Mouse (Mus musculus) gastrocnemius, postnatal 14 days (tissue): ENCODE measurements at regions not wholly inside any gene's neighbourhood (a gene's known extent, or its start where the extent isn't known, plus 50 kb on each side); places are given as distances from the start of the nearest gene placed in this dataset.

Source experiments
- DNase-seq: peaks from one replicate; pipeline ENCODE4 v3.0.0; 2021; ENCODE audit warnings: mixed read lengths
- intact Hi-C: fragments of 180-260 bp; cut with DNase I; formaldehyde crosslinking; loops from one replicate; pipeline ENCODE4 v1.15.1; 2025; ENCODE audit warnings: low total_unique reads

DNA sequence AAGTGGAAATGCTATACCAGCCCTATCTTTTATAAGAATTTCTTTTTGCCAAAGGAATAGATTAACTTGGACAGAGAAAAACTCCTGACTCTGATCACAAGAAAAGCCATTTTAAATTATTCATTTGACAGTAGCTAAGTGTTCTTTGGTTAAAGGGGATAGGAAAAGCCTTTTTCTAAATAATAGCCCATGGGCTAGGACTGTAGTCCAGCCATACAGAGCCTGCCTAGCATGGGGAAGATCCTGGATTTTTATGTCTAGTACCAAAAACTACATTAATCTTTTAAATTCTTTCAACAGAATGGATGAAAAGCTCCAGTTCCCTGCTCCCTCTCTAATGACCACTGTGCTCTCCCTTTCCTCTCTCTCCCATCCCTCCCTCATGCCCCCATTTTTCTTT lies 208.5 kb downstream of the Rnf152 start:
- DNase-seq: no peak
- intact Hi-C loops: no loop called here

DNA sequence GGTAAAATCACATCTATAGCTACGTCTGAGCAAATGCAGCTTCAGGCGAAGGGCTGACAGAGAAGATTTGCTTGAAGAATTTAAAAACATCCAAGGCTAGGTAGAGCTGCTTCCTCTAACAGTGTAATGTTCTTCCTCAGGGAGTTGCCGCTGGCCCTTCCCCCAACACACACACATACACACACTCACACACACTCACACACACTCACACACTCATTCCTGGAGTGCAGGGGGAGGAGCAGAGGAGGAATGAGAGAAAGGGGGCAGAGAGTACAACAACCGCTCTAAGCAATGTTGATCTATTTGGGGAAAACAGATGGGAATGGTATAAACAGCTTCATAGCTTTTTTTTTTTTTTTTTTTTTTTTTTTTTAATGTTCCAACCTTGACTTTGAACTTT lies 232.6 kb downstream of the Rnf152 start:
- no peak for DNase-seq
- intact Hi-C loops: no loop called here

DNA sequence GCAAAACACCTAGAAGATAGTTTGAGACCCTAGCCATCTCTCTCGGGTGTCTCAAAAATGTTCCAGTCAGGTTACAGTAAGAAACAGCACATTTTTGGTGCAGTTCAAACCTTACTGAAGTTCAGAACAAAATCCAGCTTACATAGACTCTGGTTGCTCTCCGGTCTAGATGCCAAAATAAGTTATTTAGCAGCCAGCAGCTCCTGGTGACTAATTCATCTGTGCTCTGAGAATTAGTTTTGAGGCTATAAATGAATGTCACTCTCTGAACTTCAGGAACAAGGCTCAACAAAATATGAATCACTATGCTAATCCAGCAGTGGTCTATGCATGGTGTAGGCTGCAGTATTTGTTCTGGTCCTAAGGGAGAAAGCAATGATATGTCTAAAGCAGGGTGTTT lies 238.6 kb downstream of the Rnf152 start:
- no peak for DNase-seq
- intact Hi-C loops: no loop called here

DNA sequence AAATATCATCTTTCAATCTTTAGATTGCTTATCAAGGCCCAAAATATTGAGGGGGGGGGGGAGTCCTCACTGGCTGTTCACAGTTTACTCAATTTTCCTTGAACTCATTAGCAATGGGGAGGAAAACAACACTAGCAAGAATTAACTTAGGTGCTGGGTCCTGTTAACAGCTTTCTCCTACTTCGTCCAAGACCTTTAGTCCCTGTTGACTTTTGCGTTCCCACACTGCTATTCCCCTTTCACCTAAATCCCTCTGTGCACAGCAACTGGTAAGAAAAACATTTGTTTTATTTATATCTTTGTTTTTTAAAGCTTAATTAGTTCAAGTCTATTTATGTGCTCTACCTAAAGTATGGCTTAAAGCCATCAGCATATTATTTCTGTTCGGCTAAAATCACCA lies 240.3 kb downstream of the Rnf152 start:
- no peak for DNase-seq
- intact Hi-C loops: no loop called here

DNA sequence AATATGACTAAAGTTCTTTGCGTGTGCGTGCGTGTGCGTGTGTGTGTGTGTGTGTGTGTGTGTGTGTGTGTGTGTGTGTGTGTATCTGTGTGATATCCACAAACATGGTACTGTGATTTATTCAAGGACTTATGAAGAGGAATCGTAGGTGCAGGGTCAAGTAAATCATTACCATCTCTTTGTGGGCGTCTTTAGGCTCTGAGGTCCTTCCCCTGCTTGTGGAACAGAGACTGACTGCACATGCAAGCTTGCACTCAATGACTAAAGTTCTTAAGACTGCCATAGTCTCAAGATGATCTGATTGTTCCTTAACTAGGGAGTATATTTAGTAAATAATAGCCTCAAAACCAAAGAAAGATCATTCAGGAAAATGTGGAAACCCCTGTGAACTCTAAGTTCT lies 241.1 kb downstream of the Rnf152 start:
- no peak for DNase-seq
- intact Hi-C loops: no loop called here

DNA sequence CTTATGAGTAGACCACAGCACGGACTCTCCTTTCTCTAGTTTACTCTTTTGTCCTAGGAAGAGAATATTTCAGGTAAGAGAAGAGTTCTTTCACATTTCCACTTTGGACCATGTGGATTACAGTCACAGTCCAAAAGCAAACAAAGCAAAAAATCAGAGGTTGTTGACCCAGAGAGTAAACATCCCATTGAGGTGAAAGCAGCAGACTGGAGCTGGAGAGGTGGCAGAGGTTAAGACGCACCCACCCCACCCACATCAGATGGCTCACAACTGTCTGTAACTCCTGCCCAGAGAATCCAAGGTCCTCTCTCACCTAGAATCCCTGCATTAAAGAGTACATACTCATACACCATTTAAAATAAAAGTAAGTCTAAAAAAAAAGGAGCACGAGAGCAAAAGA lies 241.7 kb downstream of the Rnf152 start:
- intact Hi-C loops: no loop called here
- DNase-seq: no peak

DNA sequence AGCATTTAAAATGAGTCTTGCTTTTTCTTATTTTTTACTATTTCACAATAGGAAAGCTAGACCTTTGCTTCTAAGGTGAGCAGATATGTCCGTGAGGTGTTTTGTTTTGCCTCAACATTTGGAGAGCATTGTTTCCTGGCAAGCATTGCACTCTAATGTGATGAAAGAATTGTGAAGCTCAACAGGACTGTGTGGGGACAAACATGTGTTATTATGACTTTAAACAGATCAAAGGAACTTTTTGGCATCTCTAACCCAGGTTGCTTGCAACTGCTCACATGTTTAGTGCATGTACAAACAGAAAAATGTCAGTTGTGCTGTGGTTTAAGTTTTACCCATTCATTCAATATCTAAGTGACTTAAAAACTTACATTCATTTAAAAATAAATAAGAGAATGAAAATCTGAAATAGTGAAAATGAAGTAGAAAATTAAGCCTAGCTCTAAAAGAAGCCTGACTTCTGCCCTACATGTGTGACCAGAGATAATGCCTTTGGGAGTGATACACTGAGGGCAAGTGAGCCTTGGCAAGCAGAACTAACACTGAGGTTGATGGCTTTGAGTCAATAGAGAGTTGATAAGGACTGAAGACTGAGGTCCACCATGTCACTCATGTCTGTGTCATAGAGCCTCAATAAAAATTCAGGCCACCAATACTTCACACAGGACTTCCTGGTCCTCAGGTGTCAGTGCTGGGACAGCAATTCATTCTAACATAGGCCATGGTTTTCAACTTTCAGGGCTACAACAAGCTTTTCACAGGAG lies 243.6 kb downstream of the Rnf152 start:
- intact Hi-C loops: no loop called here
- DNase-seq: no peak

DNA sequence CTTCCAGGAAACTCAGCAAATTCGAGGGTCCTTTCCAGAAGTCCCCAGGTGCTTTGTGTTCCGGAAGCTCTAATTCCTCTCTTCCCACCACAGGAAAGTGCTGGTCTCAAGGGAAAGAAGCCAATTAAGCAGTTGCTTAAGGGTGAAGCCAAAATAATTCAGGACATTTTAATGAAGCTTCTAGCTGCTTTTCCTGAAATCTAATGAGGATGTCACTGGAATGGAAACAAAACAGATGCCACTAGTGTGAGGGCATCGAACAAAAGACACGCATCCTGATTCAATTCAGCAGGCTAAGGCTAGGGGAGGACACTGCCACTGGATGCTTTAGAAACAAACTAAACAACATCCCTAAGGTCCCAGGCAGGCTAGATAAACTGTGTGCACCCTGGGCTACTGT lies 245.3 kb downstream of the Rnf152 start:
- intact Hi-C loops: no loop called here
- no peak for DNase-seq

DNA sequence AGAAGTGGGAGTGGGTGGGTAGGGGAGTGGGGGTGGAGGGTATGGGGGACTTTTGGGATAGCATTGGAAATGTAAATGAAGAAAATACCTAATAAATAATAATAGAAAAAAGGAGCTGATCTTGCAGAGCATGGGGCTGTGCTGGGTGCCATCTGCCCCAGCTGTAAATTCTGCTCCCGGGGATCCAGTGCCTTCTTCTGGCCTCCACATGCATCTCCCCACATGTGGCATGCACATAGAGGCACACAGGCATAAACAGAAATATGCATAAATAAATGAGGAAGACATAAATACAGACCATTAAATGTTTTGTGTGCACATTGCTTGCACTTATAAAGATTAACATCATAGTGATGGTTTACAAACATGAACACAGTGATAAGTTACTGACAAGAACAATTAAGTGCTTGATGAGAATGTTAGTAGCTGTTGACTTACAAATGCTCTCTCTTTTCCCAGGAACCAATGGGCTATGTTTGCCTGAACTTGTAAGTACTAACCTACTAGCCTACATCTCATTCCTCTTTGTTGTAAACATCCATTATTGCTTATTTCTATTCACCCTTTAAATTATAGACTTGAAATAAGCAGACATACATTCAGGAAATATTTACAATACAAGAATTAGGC lies 245.8 kb downstream of the Rnf152 start:
- no peak for DNase-seq
- intact Hi-C loops: no loop called here

DNA sequence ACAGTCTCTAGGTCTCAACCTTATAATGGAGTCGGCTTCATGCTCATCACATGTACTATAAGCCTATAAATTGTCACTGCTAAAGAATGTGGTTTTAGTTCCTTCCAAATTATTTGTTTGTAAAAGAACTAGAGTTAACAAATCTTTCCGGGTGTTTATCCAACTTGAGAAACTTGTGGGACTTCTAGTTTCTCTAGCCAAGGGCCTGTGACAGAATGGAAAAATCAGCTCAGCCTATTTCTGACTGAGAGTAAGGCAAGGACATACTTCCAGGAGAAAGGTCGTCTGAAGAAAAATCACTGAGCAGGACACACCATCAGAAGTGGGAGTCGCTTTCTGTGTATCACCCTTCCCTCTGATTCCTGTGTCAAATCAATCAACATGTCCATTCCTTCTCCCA lies 248.7 kb downstream of the Rnf152 start:
- no peak for DNase-seq
- intact Hi-C loops: no loop called here

DNA sequence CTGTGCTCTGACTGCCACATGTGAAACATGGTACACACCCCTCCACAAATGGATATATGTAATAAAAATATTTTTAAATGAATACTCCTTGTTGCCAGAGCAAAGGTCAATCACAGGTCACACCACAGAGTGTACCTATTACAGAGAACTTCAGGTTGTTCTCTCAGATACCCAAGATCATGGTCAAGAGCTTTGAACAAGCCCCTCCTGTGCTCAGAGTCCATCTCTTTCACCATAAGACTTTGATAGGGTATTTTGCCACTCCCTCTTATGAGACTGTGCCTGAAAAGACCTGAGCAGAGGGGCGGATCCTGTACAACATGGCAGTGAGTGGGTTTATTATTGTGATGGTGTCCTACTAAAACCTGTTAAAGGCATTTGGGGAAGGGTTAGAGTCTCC lies 249.3 kb downstream of the Rnf152 start:
- DNase-seq: no peak
- intact Hi-C loops: no loop called here

DNA sequence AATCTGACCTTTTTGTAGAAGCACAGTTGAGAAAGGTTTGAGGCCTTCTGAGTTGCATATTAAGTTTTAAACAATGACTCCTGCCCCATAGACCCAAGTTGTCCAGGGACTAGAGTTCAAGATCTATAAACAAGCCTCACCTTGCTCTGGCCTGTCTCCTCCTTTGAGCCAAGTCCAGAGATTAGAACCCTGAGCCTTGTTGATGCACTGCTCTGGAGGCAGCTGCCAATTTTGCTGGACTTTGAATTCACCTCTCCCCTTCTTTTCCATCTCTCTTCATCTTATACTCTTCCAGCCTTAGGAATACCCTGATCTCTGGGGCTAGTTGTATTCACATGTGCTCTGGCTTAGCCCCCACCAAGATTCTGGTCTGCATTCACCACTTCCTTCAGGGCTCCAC lies 251.3 kb downstream of the Rnf152 start:
- DNase-seq: no peak
- intact Hi-C loops: no loop called here

DNA sequence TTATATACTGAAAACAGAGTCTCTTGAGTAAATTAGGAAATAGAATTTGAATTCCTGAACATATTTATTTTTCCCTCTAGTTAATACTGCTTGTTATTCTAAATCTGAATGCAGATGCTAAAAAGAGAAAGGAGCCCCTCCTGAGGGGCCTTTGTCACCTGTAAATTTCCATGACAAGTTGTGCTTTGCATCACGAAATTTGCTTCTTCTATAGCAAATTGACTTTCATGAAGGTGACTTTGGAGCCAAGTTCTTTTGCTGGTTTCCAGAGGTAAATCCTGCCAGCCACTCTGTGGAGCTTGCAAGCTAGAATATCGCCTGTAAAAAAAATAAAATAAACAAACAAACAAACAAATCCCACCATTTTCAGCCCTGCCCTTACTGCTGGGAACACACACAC lies 261.4 kb downstream of the Rnf152 start:
- intact Hi-C loops: no loop called here
- no peak for DNase-seq

DNA sequence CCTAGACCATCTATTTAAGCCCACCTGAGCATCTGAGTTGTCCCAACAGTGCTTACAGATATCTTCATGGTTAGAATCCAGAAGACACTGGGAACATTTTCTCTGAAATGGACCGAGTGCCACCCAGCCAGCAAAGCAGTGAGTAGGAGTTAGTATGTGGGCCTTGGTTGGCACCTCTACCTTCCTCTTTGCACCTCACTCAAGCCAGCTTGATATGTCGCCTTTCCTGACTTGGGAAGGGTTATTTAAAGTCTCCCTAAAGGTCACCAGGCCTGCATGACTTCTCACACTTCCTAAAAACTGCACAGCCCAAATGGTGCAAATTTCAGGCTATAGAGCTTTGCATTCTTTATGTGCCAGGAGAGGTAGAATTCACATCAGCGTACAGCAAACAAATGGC lies 262.0 kb downstream of the Rnf152 start:
- intact Hi-C loops: no loop called here
- DNase-seq: no peak

DNA sequence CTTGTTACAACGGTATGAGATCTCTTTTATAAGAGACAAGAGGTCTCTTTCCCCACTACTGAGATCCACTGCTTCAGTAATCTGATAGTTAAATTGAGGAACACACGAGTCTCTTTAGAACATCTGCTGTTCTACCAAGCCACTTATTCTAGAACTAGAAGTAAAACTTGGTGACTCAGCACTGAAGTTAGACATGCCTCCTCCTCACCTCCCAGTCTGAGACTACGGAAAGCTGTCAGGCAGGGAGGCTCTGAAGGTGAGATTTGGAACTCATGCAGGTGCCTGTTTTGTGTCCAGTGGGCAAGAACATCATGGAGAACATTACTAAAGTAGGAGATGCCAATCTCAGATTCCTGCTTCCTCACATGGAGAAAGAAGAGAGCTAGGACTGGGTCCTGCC lies 262.6 kb downstream of the Rnf152 start:
- intact Hi-C loops: no loop called here
- no peak for DNase-seq

DNA sequence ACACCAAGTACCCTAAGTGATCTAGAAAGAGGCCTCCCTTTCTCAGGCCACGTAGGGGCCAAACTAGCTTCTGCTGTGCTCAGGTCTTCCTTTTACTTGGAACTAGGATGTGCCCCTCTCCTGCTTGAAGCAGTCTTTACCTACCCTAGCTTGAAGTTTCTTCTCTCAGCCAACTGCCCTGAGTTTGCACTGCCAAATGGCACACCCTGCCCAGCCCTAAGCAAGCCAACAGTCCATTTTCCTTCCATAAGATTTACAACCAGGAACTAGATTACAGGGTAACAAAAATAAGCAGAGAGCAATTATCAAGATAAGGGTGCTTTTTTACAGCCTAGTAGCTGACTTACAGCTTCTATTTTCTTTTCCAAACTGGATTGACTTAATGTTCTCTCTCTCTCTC lies 263.5 kb downstream of the Rnf152 start:
- DNase-seq: no peak

DNA sequence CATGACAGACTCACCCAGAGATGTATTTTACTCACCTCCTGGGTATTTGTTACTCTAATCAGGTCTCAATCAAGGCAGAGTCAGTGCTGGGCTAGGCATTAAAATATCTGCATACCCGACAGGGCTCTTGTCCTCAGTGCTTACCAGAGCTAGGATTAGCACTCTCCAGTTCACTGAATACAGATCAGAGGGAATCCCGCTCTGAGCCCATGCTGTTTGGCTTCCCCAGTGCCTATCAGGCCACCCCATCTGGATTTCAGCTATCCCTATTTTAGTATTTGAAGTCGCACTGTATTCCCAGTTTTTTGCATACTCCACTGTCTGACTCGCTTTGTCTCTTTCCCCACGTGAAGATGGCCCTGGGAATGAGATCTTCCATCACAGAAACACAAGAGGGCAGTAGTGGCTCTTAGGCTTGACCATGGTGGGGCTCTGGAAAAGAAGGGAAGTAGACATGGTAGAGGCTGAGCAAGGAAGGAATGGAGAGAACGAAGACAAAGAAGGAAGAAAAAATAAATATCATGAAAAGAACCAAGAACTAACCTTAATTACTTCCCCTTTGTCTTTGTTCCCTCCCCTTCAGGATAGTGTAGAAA lies 264.1 kb downstream of the Rnf152 start:
- intact Hi-C loops: no loop called here
- no peak for DNase-seq

More for the DNA sequence above, 263.5 kb downstream of the Rnf152 start:
- intact Hi-C loops: no loop called here

DNA sequence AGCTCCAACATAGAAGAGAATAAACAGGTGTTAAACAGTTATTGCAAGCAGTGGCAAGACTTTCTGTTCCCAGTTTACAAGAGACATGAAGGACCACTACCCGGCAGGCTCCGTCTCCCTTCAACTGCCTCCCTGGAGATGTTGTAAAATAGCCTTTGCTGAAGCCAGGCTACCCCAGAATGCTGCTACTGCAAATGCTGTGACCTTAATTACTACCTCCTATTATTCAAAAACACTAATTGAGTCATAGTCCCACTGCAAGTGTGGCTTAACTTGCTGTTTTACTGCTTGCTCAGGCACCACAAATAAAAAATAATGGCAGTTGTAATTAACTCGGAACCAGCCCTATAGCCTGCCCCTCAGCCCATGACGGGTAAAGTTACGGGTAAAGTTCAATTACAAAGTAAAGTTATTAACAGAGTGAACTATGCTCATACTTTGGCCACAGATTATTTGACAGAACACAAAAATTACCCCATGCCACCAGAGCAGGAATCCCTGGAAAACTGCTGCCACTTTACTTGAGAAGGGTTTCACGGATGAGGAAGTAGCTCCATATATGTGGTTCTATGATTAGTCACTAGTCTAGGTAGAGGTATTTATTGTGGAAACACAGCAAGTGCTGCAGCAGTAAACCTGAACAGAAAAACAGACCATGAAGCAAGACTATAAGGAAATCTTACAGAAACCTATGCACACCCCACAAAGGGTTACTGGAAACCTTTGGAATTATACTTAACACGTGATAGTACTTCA lies 267.6 kb downstream of the Rnf152 start:
- DNase-seq: no peak
- intact Hi-C loops: no loop called here

DNA sequence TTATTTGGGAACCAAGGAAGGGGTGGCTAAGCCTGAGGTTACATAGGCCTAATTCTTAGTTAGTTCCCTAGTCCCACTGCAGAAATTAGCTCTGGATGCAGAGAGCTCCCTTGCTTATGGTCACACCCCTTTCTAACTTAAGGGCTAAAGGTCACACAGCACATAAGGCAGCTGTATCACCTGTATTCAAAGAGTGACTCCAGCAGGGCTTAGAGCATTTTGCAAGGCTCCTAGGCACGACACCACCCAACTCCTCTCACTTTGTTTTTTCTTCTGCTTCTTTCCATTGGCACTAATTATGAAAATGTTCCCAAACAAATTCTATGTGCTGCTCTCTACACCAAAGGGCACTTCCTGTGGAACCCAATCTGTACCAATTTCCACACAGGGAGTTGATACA lies 268.9 kb downstream of the Rnf152 start:
- intact Hi-C loops: no loop called here
- DNase-seq: no peak

DNA sequence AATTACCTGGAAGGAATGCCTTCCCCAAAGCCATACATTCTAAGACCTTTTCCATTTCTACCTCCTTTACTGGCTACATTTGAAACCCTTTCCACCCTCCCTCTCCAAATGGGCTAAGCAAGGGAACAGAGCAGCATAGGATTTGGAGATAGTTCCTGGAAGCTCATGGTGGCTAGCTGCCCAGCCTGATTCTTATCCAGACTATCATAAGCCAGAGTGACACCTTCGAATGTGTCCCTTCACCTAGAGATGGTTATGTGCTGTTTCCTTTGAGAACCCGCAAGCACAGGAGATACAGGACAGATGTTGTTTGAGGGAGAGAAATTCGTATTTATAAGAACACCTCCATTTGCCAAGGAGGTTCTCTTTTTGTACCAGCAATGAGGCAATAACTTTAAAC lies 272.0 kb downstream of the Rnf152 start:
- DNase-seq: no peak
- intact Hi-C loops: no loop called here
